ENCODE assay signal across 10 mouse cellular contexts in the genomic region with DNA sequence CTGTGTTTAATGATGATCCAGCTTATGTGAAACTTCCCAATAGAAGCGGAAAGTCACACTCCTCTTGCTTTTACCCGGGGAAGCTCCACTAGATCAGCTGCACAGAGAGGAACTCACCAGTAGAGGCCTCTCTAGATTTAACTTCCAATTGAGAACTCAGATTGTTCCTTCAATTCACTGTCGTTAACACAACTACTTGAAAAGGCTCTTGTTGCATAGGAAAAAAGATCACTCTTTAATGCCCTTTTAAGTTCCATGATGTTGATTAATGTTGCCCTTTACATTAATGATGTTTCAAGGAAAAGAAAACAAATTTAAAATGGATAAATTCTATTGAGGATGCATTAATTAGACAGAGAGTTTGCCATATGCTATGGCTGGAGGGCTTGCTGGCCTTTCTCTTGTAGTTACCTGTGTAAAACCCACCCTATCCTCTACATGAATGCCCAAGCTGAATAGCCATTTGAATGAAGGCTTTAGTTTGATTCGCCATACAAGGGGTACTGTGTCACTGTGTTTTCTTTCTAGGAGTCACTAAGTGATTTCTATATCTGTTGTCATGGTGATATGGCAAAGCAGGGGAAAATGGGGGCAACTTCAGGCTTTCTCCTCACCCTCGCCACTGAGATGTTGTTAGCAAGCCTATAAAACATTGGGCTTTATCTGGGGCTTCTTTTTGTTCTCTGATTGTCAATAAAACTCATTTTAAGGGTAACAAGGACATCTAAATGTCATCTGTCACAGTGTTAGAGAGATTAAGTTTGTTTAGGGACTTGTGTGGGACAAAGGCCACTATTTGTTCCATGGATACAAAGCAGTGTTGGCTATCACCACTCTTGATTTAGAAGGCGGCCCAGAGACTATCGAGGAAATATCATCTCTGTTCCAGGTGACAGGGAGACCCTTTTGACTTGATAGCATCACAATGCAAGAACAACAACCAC.
A peak's percentile ranks its signal among the peaks of the same experiment; 100 is the strongest.
DNase-seq lines count a peak whose midpoint lies in the region; ATAC-seq and TF ChIP-seq lines count a peak whose summit lies in the region.
"Had no signal": no experiment of that assay in that cellular context is flagged by ENCODE, and none has a peak within 500 bp of the region (broad histone marks: within the 10 kb centered on the region; RNA-seq: fewer than 3 reads in every experiment).

No protein-coding gene starts in this region.

- H3K9ac ChIP-seq in lung, postnatal 0 days (replicated peaks; ENCODE audit: low read depth), result no peak overlapping the region
- no peak overlapping the region for H3K9ac ChIP-seq in hindbrain, embryonic 12.5 days
- H3K9ac ChIP-seq: embryonic facial prominence, embryonic 15.5 days; limb, embryonic 13.5 days had no signal

- no peak overlapping the region for H3K4me2 ChIP-seq in lung, postnatal 0 days (replicated peaks; ENCODE audit: low read depth, low read length)
- no peak overlapping the region for H3K4me2 ChIP-seq in hindbrain, embryonic 12.5 days (replicated peaks)
- H3K4me2 ChIP-seq: embryonic facial prominence, embryonic 15.5 days; limb, embryonic 13.5 days had no signal

- no peaks in the 10 kb centered on the region for H3K27me3 ChIP-seq in lung, postnatal 0 days (replicated peaks; ENCODE audit: insufficient read depth, low read length)
- H3K27me3 ChIP-seq in hindbrain, embryonic 12.5 days, result peaks cover 21% of the 10 kb centered on the region
- H3K27me3 ChIP-seq: embryonic facial prominence, embryonic 15.5 days; limb, embryonic 13.5 days had no signal

- WGBS in lung, postnatal 0 days, result 44% methylated on average over 7 of the region's 7 CpGs
- WGBS in hindbrain, embryonic 12.5 days, result 18% methylated on average over 7 of the region's 7 CpGs

- DNase-seq in cerebellum, postnatal 4 days (ENCODE audit: low spot score in 2 of 2), result no peak
- peak; percentile 50 for DNase-seq in lung, postnatal 0 days (ENCODE audit: low spot score)
- DNase-seq in lung, postnatal 4 days, result no peak
- peak; percentile 8 for DNase-seq in right cerebral cortex, postnatal 25 days
- no peak for DNase-seq in c-Kit-positive CD71-positive TER-119-positive erythroid progenitor cells, embryonic 14.5 days (ENCODE audit: low spot score)

- H3K4me1 ChIP-seq in lung, postnatal 0 days (ENCODE audit: insufficient read depth, low read depth, low read length), result no peaks in the 10 kb centered on the region
- peaks cover 11% of the 10 kb centered on the region for H3K4me1 ChIP-seq in hindbrain, embryonic 12.5 days
- H3K4me1 ChIP-seq: embryonic facial prominence, embryonic 15.5 days; limb, embryonic 13.5 days had no signal

- no peak overlapping the region for H3K4me3 ChIP-seq in lung, postnatal 0 days (ENCODE audit: low read depth, low read length)
- no peak overlapping the region for H3K4me3 ChIP-seq in hindbrain, embryonic 12.5 days
- H3K4me3 ChIP-seq: embryonic facial prominence, embryonic 15.5 days; limb, embryonic 13.5 days had no signal

- no peaks in the 10 kb centered on the region for H3K9me3 ChIP-seq in lung, postnatal 0 days (ENCODE audit: low read length)
- H3K9me3 ChIP-seq in hindbrain, embryonic 12.5 days (replicated peaks), result no peaks in the 10 kb centered on the region
- H3K9me3 ChIP-seq: embryonic facial prominence, embryonic 15.5 days; limb, embryonic 13.5 days had no signal

- no peak for TF ChIP-seq EP300 in lung, postnatal 0 days (IDR thresholded peaks at IDR 0.05)

- no peaks in the 10 kb centered on the region for H3K36me3 ChIP-seq in lung, postnatal 0 days (ENCODE audit: insufficient read depth, low read length)
- no peaks in the 10 kb centered on the region for H3K36me3 ChIP-seq in hindbrain, embryonic 12.5 days
- H3K36me3 ChIP-seq: embryonic facial prominence, embryonic 15.5 days; limb, embryonic 13.5 days had no signal

- TF ChIP-seq CTCF in lung, postnatal 0 days (IDR thresholded peaks at IDR 0.05), result peak; percentile 53

- ATAC-seq in cerebellum, adult (ENCODE audit: insufficient number of reproducible peaks, low FRiP score, low TSS enrichment), result peak; percentile 74
- no peak for ATAC-seq in lung, postnatal 0 days
- peak; percentile 90 for ATAC-seq in hindbrain, embryonic 12.5 days (ENCODE audit: low FRiP score)
- no peak for ATAC-seq in CD4-positive, CD25-positive, alpha-beta regulatory T cell, adult 4 months

- H3K27ac ChIP-seq in lung, postnatal 0 days (ENCODE audit: low read length), result no peak overlapping the region
- peak overlapping the region; percentile 31 for H3K27ac ChIP-seq in hindbrain, embryonic 12.5 days
- H3K27ac ChIP-seq: embryonic facial prominence, embryonic 15.5 days; limb, embryonic 13.5 days had no signal

Comparison
In these comparisons a context has a peak if more than half of its experiments do, and no peak if none do; other contexts are left out.
1. DNase-seq: peak in lung, postnatal 0 days (single experiment) and right cerebral cortex, postnatal 25 days (single experiment); none in cerebellum, postnatal 4 days (0 of 2), lung, postnatal 4 days (0 of 2) and c-Kit-positive CD71-positive TER-119-positive erythroid progenitor cells, embryonic 14.5 days (single experiment).
2. ATAC-seq: peak in cerebellum, adult (single experiment) and hindbrain, embryonic 12.5 days (single experiment); none in lung, postnatal 0 days (single experiment) and CD4-positive, CD25-positive, alpha-beta regulatory T cell, adult 4 months (single experiment).